Mouse (Mus musculus): Measurements from ENCODE around the gene Adcy2. TPM values are rescaled to one million over a fixed set of nuclear protein-coding genes. Genes with fewer than 3 reads are reported as not detected.

Adcy2 gene
- total and polyA plus RNA-seq, 3 experiments: not detected

- Histone ChIP-seq H3K9me3 (replicated peaks; ENCODE audit: low read length) (peaks cover 53% of the 10 kb centered on the region), H3K4me3 (replicated peaks in 1 of 3; ENCODE audit: low read depth in 2 of 3, low read length in 2 of 3, poor library complexity in 1 of 3) (no peak overlapping the region), H3K36me3 (replicated peaks in 1 of 2; ENCODE audit: control insufficient read depth in 1 of 2, insufficient read depth in 1 of 2, low read length in 1 of 2) (no peaks in the 10 kb centered on the region), H3K9ac (ENCODE audit: insufficient read depth, low read depth) (no peak overlapping the region), H3K27ac (ENCODE audit: insufficient read depth, low read depth) (no peak overlapping the region), H3K79me2 (replicated peaks; ENCODE audit: control insufficient read depth, extremely low read depth, insufficient read depth, poor library complexity, severe bottlenecking) (no peaks in the 10 kb centered on the region), H3K4me2 (ENCODE audit: insufficient read depth, low read depth, poor library complexity, severe bottlenecking) (no peak overlapping the region), H3K27me3 (replicated peaks) (no peaks in the 10 kb centered on the region), H3K4me1 (ENCODE audit: control insufficient read depth in 1 of 2, insufficient read depth in 2 of 2) (no peaks in the 10 kb centered on the region)
- dilution Hi-C loops (cut with MboI; ENCODE audit: extremely low pct_ligation_motif_present, extremely low pct_unique_long_range_greater_than_20kb, low sequenced_read_pairs) (no loop called here), in situ Hi-C loops (cut with MboI; ENCODE audit: low pct_ligation_motif_present, low pct_unique_long_range_greater_than_20kb, low sequenced_read_pairs) (no loop called here)
- no peak for DNase-seq (ENCODE audit: extremely low read depth)
- TF ChIP-seq ZKSCAN1 (IDR thresholded peaks at IDR 0.05; ENCODE audit: borderline replicate concordance, low read depth, low read length) (no peak), MXI1 (IDR thresholded peaks at IDR 0.05; ENCODE audit: low read depth, low read length) (no peak), CHD2 (IDR thresholded peaks at IDR 0.05; ENCODE audit: low read length) (no peak), POLR2AphosphoS2 (IDR thresholded peaks at IDR 0.05; ENCODE audit: low read depth, low read length) (no peak), HCFC1 (IDR thresholded peaks at IDR 0.05; ENCODE audit: low read depth, low read length) (no peak), SIN3A (IDR thresholded peaks at IDR 0.05; ENCODE audit: low read length) (no peak), MAFK (IDR thresholded peaks at IDR 0.05; ENCODE audit: insufficient replicate concordance, low read length) (no peak)
These were observed 35.3 kb upstream of the Adcy2 start for GRCm38 (mm10) chr13:69034621-69035020.

DNA sequence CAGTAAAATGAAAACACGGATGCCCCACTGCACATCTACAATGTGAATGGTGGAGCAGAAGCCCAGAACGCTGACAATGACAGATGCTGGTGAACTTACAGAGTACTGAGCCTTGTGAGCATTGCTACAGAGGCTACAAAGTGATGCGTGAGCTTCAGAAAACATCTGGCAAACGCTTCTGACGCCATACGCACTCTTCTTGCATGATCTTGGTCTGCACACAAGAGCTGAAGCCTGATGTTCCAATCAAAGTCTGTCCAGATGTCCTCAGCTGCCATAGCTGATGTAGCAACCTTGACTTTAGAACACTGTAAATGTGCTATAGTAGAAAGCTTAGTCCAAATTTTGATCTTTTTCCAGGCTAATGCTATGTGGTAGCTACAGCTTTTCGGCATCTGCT lies 34.2 kb upstream of the Adcy2 start:
- Histone ChIP-seq H3K79me2 (replicated peaks; ENCODE audit: control insufficient read depth, extremely low read depth, insufficient read depth, poor library complexity, severe bottlenecking) (no peaks in the 10 kb centered on the region), H3K9me3 (replicated peaks; ENCODE audit: low read length) (peaks cover 56% of the 10 kb centered on the region), H3K27ac (ENCODE audit: insufficient read depth, low read depth) (no peak overlapping the region), H3K27me3 (replicated peaks) (no peaks in the 10 kb centered on the region), H3K4me3 (replicated peaks in 1 of 3; ENCODE audit: low read depth in 2 of 3, low read length in 2 of 3, poor library complexity in 1 of 3) (no peak overlapping the region), H3K4me1 (ENCODE audit: control insufficient read depth in 1 of 2, insufficient read depth in 2 of 2) (no peaks in the 10 kb centered on the region), H3K4me2 (ENCODE audit: insufficient read depth, low read depth, poor library complexity, severe bottlenecking) (no peak overlapping the region), H3K9ac (ENCODE audit: insufficient read depth, low read depth) (no peak overlapping the region), H3K36me3 (replicated peaks in 1 of 2; ENCODE audit: control insufficient read depth in 1 of 2, insufficient read depth in 1 of 2, low read length in 1 of 2) (no peaks in the 10 kb centered on the region)
- dilution Hi-C loops (cut with MboI; ENCODE audit: extremely low pct_ligation_motif_present, extremely low pct_unique_long_range_greater_than_20kb, low sequenced_read_pairs): no loop called here
- in situ Hi-C loops (cut with MboI; ENCODE audit: low pct_ligation_motif_present, low pct_unique_long_range_greater_than_20kb, low sequenced_read_pairs): no loop called here
- DNase-seq (ENCODE audit: extremely low read depth): no peak
- TF ChIP-seq UBTF (IDR thresholded peaks at IDR 0.05; ENCODE audit: low read depth, low read length) (no peak), MAFK (IDR thresholded peaks at IDR 0.05; ENCODE audit: insufficient replicate concordance, low read length) (no peak), PAX5 (IDR thresholded peaks at IDR 0.05; ENCODE audit: low read length) (no peak), KAT2A (IDR thresholded peaks at IDR 0.05; ENCODE audit: insufficient replicate concordance, low read length) (no peak), CHD1 (IDR thresholded peaks at IDR 0.05; ENCODE audit: low read depth, low read length) (no peak), E2F4 (IDR thresholded peaks at IDR 0.05; ENCODE audit: insufficient replicate concordance, low read depth, low read length) (no peak), MAZ (IDR thresholded peaks at IDR 0.05; ENCODE audit: low read depth, low read length) (no peak), RCOR1 (conservative IDR thresholded peaks at IDR 0.05; ENCODE audit: low read depth, low read length) (no peak), JUN (IDR thresholded peaks at IDR 0.05; ENCODE audit: insufficient read depth, low read depth, low read length) (no peak), MAX (IDR thresholded peaks at IDR 0.05; ENCODE audit: low read length) (no peak), ZNF384 (IDR thresholded peaks at IDR 0.05; ENCODE audit: low read depth, low read length) (no peak), GABPA (IDR thresholded peaks at IDR 0.05; ENCODE audit: insufficient replicate concordance, low read depth, low read length) (no peak), IRF4 (IDR thresholded peaks at IDR 0.05; ENCODE audit: low read depth, low read length) (no peak)
